Mouse (Mus musculus): ENCODE results near the gene Lama1. TPM values are rescaled to one million over a fixed set of nuclear protein-coding genes. Genes with fewer than 3 reads are reported as not detected.

Lama1 gene
- polyA plus RNA-seq, 1 experiment, result 1.2 TPM

DNA sequence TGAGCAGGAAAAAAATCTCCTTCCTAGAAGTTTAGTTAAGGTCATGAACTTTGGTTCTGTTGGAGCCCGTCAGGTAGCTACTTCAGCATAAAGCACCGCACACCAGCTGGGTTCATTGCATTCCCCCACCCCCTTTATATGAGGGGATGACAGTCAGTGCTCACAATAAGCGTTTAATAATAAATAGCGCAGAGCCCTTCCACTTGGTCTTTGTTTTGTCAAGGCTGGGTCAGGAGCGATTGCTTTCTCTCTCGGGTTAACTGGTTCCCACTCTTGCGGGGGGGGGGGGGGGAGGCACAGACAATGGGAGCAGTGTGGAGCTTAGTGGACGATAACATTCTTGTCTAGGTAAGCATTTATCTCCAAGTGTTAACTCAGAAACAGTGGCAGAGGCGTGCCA, 4.7 kb downstream of the Lama1 start:
- TF ChIP-seq POLR2A (IDR thresholded peaks at IDR 0.05; ENCODE audit: low read depth, low read length), result no peak
- TF ChIP-seq CTCF (IDR thresholded peaks at IDR 0.05; ENCODE audit: extremely low read depth, insufficient read length, insufficient replicate concordance, low read depth, low read length), result no peak
- H3K4me1 ChIP-seq (ENCODE audit: control insufficient read depth, insufficient read depth, insufficient read length, low read length), result no peaks in the 10 kb centered on the region
- no peak overlapping the region for H3K27ac ChIP-seq (ENCODE audit: insufficient read depth, low read depth, low read length)
- 26% methylated on average over 9 of the region's 9 CpGs for WGBS
- no peaks in the 10 kb centered on the region for H3K36me3 ChIP-seq (ENCODE audit: control insufficient read depth, insufficient read depth, low read length)
- H3K4me3 ChIP-seq (ENCODE audit: low read depth, low read length), result no peak overlapping the region
- H3K27me3 ChIP-seq (ENCODE audit: control insufficient read depth, insufficient read depth, low read length), result no peaks in the 10 kb centered on the region

DNA sequence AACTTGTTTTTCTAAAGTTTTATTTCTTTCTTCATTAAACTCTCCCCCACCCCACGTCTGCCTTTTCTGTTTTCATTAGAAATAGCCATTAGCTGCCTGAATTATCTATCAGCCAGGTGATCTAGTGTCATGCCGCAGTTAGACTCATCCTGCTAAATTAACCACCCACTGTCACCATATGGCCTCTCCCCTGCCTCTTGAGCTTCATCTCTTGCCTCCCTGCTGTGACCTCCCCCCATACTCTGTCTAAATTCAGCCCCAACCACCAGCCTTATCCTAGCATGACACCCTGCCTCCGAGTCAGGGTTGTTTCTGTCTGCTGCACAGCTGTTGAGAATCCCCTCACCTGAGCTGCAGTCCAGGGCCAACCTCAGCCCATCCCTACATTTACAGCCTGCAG, 5.9 kb downstream of the Lama1 start:
- Histone ChIP-seq H3K36me3 (ENCODE audit: control insufficient read depth, insufficient read depth, low read length) (no peaks in the 10 kb centered on the region), H3K27ac (ENCODE audit: insufficient read depth, low read depth, low read length) (no peak overlapping the region), H3K27me3 (ENCODE audit: control insufficient read depth, insufficient read depth, low read length) (no peaks in the 10 kb centered on the region), H3K4me1 (ENCODE audit: control insufficient read depth, insufficient read depth, insufficient read length, low read length) (no peaks in the 10 kb centered on the region), H3K4me3 (ENCODE audit: low read depth, low read length) (no peak overlapping the region)
- WGBS, result 76% methylated on average over 3 of the region's 3 CpGs
- no peak for TF ChIP-seq CTCF (IDR thresholded peaks at IDR 0.05; ENCODE audit: extremely low read depth, insufficient read length, insufficient replicate concordance, low read depth, low read length)
- no peak for TF ChIP-seq POLR2A (IDR thresholded peaks at IDR 0.05; ENCODE audit: low read depth, low read length)

DNA sequence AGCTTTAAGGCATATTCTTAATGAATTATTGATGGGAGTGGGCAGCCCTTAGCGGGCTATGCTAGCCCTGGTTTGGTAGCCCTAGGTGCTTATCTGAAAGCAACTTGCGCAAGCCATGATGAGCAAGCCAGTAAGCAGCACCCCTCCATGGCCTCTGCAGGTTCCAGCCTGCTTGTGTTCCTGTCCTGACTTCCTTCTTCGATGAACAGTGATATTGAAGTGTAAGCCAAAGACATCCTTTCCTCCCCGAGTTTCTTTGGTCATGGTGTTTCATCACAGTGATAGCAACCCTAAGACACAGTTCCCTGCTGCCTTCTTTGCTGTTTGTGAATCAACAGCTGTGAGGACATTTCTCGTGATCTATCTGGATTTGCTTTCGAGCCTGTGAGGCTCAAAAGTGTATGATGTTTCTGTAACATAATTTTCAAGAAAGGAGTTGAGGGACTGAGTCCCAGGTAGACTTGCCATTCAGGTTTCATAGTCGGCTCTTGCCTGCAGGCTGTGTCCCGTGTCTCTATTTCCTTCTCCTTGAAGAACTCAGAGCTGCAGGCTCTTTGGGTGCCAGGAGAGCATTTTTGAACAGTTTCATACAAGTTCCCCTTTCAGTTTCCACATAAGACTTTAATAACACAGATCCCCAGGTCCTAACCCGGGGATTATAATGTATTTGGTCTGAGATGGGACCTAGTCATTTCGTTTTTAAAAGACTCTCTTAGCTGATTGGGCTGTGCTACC, 8.1 kb downstream of the Lama1 start:
- Histone ChIP-seq H3K36me3 (ENCODE audit: control insufficient read depth, insufficient read depth, low read length) (no peaks in the 10 kb centered on the region), H3K27ac (ENCODE audit: insufficient read depth, low read depth, low read length) (no peak overlapping the region), H3K4me3 (ENCODE audit: low read depth, low read length) (no peak overlapping the region), H3K4me1 (ENCODE audit: control insufficient read depth, insufficient read depth, insufficient read length, low read length) (no peaks in the 10 kb centered on the region), H3K27me3 (ENCODE audit: control insufficient read depth, insufficient read depth, low read length) (no peaks in the 10 kb centered on the region)
- 75% methylated on average over 10 of the region's 10 CpGs for WGBS
- TF ChIP-seq POLR2A (IDR thresholded peaks at IDR 0.05; ENCODE audit: low read depth, low read length), result no peak
- TF ChIP-seq CTCF (IDR thresholded peaks at IDR 0.05; ENCODE audit: extremely low read depth, insufficient read length, insufficient replicate concordance, low read depth, low read length), result no peak

DNA sequence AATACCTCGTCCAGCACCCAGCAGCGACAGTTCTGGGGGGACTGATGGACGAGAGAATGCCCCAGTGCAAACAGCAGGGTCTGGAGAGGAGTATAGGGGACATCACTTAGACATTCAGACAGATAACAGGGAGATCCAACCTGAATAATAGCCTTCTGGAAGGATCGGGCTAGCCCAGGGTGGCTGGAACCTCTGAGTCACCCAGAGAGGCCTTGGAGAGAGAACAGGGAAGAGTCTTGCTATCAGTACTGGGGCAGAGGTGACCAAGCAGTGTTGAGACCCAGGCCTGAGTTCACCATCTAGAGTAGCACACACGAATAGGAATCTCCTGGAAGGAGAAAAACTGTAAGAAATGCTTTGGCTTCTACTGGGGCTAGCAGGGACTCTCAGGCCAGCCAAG, 9.3 kb downstream of the Lama1 start:
- H3K4me1 ChIP-seq (ENCODE audit: control insufficient read depth, insufficient read depth, insufficient read length, low read length), result no peaks in the 10 kb centered on the region
- no peak for TF ChIP-seq CTCF (IDR thresholded peaks at IDR 0.05; ENCODE audit: extremely low read depth, insufficient read length, insufficient replicate concordance, low read depth, low read length)
- no peaks in the 10 kb centered on the region for H3K27me3 ChIP-seq (ENCODE audit: control insufficient read depth, insufficient read depth, low read length)
- no peak overlapping the region for H3K27ac ChIP-seq (ENCODE audit: insufficient read depth, low read depth, low read length)
- H3K4me3 ChIP-seq (ENCODE audit: low read depth, low read length), result no peak overlapping the region
- H3K36me3 ChIP-seq (ENCODE audit: control insufficient read depth, insufficient read depth, low read length), result no peaks in the 10 kb centered on the region
- 72% methylated on average over 5 of the region's 5 CpGs for WGBS

DNA sequence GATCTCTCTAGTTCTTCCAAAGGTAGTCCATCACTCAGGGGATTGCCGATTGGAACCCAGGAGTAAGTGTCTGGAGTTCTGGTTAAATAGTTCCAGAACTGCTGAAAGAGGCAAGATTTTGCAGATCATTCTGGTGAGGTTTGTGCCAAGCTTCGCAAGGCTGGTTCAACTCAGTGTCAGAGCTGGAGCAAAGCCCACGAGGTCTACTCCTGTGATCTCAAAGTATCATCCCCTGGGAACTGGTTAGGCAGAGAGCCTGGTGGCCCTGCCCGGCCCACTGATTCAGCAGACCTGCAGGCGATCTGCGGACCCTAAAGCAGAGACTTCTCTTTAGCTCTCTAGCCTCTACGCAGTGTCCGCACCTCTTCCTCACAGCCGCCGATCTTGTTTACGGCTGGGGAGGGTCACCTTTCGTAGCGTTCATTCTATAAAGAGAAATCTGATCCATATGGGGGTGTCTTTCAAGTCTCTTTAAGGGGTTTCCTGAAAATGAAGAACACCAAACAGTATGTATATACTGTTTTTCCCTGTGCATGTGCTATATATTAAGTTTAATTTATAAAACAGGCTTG, 10.8 kb downstream of the Lama1 start:
- WGBS, result 79% methylated on average over 13 of the region's 13 CpGs
- Histone ChIP-seq H3K4me3 (ENCODE audit: low read depth, low read length) (no peak overlapping the region), H3K27me3 (ENCODE audit: control insufficient read depth, insufficient read depth, low read length) (no peaks in the 10 kb centered on the region), H3K36me3 (ENCODE audit: control insufficient read depth, insufficient read depth, low read length) (no peaks in the 10 kb centered on the region), H3K4me1 (ENCODE audit: control insufficient read depth, insufficient read depth, insufficient read length, low read length) (no peaks in the 10 kb centered on the region), H3K27ac (ENCODE audit: insufficient read depth, low read depth, low read length) (no peak overlapping the region)
- TF ChIP-seq CTCF (IDR thresholded peaks at IDR 0.05; ENCODE audit: extremely low read depth, insufficient read length, insufficient replicate concordance, low read depth, low read length) (no peak), POLR2A (IDR thresholded peaks at IDR 0.05; ENCODE audit: low read depth, low read length) (no peak)

DNA sequence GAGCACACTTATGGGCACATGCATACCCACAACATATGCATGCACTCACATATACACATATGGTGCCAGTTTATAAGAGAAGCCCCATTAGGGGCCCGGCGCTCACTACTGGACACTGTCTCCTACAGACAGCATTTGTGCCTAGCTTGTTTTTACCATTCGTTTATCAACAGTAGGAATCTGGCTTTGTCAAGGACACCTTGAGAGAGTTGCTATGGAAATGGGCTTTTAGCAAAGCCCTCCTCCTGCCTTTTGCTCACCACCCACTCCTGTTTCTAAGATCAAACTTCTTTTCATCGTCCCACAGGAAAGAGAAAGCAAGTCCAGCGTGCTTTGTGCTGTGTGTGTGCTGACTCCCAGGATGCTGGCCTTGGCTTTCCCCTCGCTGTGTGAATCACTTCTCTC, 13.3 kb downstream of the Lama1 start:
- H3K4me3 ChIP-seq (ENCODE audit: low read depth, low read length), result no peak overlapping the region
- H3K4me1 ChIP-seq (ENCODE audit: control insufficient read depth, insufficient read depth, insufficient read length, low read length), result no peaks in the 10 kb centered on the region
- WGBS, result 61% methylated on average over 6 of the region's 6 CpGs
- H3K27ac ChIP-seq (ENCODE audit: insufficient read depth, low read depth, low read length), result no peak overlapping the region
- H3K27me3 ChIP-seq (ENCODE audit: control insufficient read depth, insufficient read depth, low read length), result no peaks in the 10 kb centered on the region
- no peaks in the 10 kb centered on the region for H3K36me3 ChIP-seq (ENCODE audit: control insufficient read depth, insufficient read depth, low read length)
- TF ChIP-seq CTCF (IDR thresholded peaks at IDR 0.05; ENCODE audit: extremely low read depth, insufficient read length, insufficient replicate concordance, low read depth, low read length), result no peak
- TF ChIP-seq POLR2A (IDR thresholded peaks at IDR 0.05; ENCODE audit: low read depth, low read length), result no peak

DNA sequence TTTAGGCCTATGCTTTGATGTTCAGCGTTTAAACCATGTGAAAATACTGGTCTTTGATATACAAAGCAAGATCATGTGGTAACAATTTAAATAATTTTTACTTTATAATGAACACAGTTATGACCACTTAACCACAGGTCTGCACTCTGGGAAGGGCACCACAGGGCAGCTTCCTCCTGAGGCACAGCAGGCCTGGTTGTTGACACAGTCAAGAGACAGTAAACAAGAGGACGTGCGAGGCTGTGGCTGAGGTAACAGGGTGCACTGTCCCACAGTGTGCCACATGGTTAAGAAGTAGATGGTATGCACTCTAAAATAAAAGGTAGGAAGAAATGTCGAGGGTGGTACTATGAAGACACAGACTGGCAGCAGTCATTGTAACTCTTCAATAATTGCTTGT, 14.3 kb downstream of the Lama1 start:
- H3K4me1 ChIP-seq (ENCODE audit: control insufficient read depth, insufficient read depth, insufficient read length, low read length), result no peaks in the 10 kb centered on the region
- H3K36me3 ChIP-seq (ENCODE audit: control insufficient read depth, insufficient read depth, low read length), result no peaks in the 10 kb centered on the region
- no peak overlapping the region for H3K4me3 ChIP-seq (ENCODE audit: low read depth, low read length)
- no peak overlapping the region for H3K27ac ChIP-seq (ENCODE audit: insufficient read depth, low read depth, low read length)
- WGBS, result 33% methylated on average over 4 of the region's 4 CpGs
- H3K27me3 ChIP-seq (ENCODE audit: control insufficient read depth, insufficient read depth, low read length), result no peaks in the 10 kb centered on the region
- TF ChIP-seq POLR2A (IDR thresholded peaks at IDR 0.05; ENCODE audit: low read depth, low read length), result no peak
- TF ChIP-seq CTCF (IDR thresholded peaks at IDR 0.05; ENCODE audit: extremely low read depth, insufficient read length, insufficient replicate concordance, low read depth, low read length), result no peak

Data from small intestine, adult 2 months (tissue).